Mouse (Mus musculus) lung, adult 18-20 months (tissue): Measurements from ENCODE around the gene Aplf.
"Not testable (repeated sequence)": the region's sequence is repeated elsewhere in the genome, so short reads cannot be mapped to it uniquely, and the experiment has no call there.

Experiments used
- DNase-seq, 2 experiments: peaks; one replicate each; pipeline ENCODE4 v3.0.0; 2022; ENCODE audit warnings: mixed read lengths in 2 of 2

Gene Aplf

GRCm38 (mm10) chr6:87671771-87672517 lies at the start of gene Aplf:
Aplf (minus strand) TSS chr6:87672193.
- DNase-seq = peak; percentile 94 to 95

GRCm38 (mm10) chr6:87714091-87714490 lies 42.1 kb upstream of the Aplf start:
- DNase-seq = no peak

GRCm38 (mm10) chr6:87712311-87712710 lies 40.3 kb upstream of the Aplf start:
- DNase-seq = no peak

GRCm38 (mm10) chr6:87706246-87706645 lies 34.3 kb upstream of the Aplf start:
- DNase-seq = no peak

GRCm38 (mm10) chr6:87696544-87696943 lies 24.6 kb upstream of the Aplf start:
- DNase-seq = no peak

- DNase-seq = no peak
These were observed 24.0 kb upstream of the Aplf start for GRCm38 (mm10) chr6:87695947-87696346.

GRCm38 (mm10) chr6:87680418-87680817 lies 8.4 kb upstream of the Aplf start:
- DNase-seq = no peak

- DNase-seq = no peak
These were observed 668 bp upstream of the Aplf start for GRCm38 (mm10) chr6:87672661-87673060.

GRCm38 (mm10) chr6:87671353-87671752 lies 640 bp downstream of the Aplf start:
- DNase-seq = no peak

- peak in 1 of 2 experiments; percentile 55 for DNase-seq
These were observed 2.0 kb downstream of the Aplf start for GRCm38 (mm10) chr6:87669894-87670588.

GRCm38 (mm10) chr6:87668733-87669132 lies 3.3 kb downstream of the Aplf start:
- no peak for DNase-seq

GRCm38 (mm10) chr6:87667804-87668203 lies 4.2 kb downstream of the Aplf start:
- no peak for DNase-seq

GRCm38 (mm10) chr6:87663445-87663844 lies 8.5 kb downstream of the Aplf start:
- no peak for DNase-seq

- DNase-seq = no peak
These were observed 9.8 kb downstream of the Aplf start for GRCm38 (mm10) chr6:87662197-87662596.

GRCm38 (mm10) chr6:87661707-87662106 lies 10.3 kb downstream of the Aplf start:
- DNase-seq = no peak

GRCm38 (mm10) chr6:87658816-87659215 lies 13.2 kb downstream of the Aplf start:
- DNase-seq = no peak

- no peak for DNase-seq
These were observed 17.9 kb downstream of the Aplf start for GRCm38 (mm10) chr6:87653904-87654638.

- DNase-seq = no peak
These were observed 18.5 kb downstream of the Aplf start for GRCm38 (mm10) chr6:87653478-87653877.

GRCm38 (mm10) chr6:87652670-87653069 lies 19.3 kb downstream of the Aplf start:
- DNase-seq = no peak

- no peak for DNase-seq
These were observed 20.2 kb downstream of the Aplf start for GRCm38 (mm10) chr6:87651787-87652186.

GRCm38 (mm10) chr6:87638134-87638660 lies 33.8 kb downstream of the Aplf start:
- DNase-seq = no peak

- DNase-seq = no peak
These were observed 39.8 kb downstream of the Aplf start for GRCm38 (mm10) chr6:87632176-87632575.

- DNase-seq = not testable (repeated sequence)
These were observed 43.1 kb downstream of the Aplf start for GRCm38 (mm10) chr6:87628936-87629335.
